In the genomic region with DNA sequence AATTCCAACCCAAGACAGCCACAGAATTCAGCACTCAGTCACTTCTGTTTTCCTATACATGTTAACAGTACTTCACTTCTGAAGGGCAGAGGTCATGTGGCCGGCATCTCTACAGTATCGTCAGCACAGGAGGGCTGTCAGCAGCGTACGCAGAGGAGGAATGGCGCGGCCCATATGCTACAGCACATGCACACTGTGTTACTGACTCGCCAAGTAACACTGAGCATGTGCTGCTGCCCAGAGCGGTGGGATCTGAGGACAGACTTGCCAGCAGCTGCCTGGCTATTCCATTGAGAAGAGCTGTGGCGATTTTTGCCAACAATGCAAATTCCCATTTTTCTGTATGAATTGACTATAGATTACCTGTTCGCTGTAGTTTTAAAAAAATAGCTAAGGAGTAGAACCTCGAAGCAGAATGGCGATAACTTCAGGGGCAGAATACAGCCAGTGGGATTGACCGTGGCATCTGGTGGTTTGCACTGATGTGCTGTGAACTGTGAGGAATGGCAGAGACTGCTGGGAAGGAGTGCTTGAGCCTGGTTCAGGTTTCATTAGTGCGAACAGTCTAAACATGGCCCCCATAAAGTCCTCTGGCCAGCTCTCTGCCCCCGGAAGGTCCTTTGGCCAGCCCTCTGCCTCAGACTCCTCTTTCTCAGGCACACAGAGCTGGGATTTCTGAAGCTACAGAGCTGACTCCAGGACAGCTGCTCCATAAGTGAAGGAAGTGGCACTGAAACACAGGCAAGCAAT, we compare ENCODE assay signal across 11 mouse cellular contexts.
DNase-seq lines count a peak whose midpoint lies in the region; ATAC-seq and TF ChIP-seq lines count a peak whose summit lies in the region.
"Had no signal": no experiment of that assay in that cellular context is flagged by ENCODE, and none has a peak within 500 bp of the region (broad histone marks: within the 10 kb centered on the region; RNA-seq: fewer than 3 reads in every experiment).

No protein-coding gene starts in this region.

- ATAC-seq in hindbrain, postnatal 0 days: peak; percentile 67; the same call in 1 of the 2 replicates
- no peak for ATAC-seq in hindbrain, embryonic 11.5 days (ENCODE audit: low FRiP score)
- no peak for ATAC-seq in midbrain, embryonic 11.5 days (ENCODE audit: low FRiP score)
- ATAC-seq: intestine, embryonic 16.5 days had no signal

- no peak for TF ChIP-seq CTCF in hindbrain, postnatal 0 days (IDR thresholded peaks at IDR 0.05; ENCODE audit: low read depth)
- TF ChIP-seq CTCF in brain, embryonic 14.5 days (IDR thresholded peaks at IDR 0.05; ENCODE audit: borderline replicate concordance, extremely low read depth, insufficient read depth, insufficient read length): no peak

- no peaks in the 10 kb centered on the region for H3K27me3 ChIP-seq in hindbrain, postnatal 0 days (ENCODE audit: insufficient read depth, low read length)
- no peaks in the 10 kb centered on the region for H3K27me3 ChIP-seq in hindbrain, embryonic 11.5 days (ENCODE audit: control insufficient read depth, insufficient read depth, low read length)
- H3K27me3 ChIP-seq in midbrain, embryonic 11.5 days (ENCODE audit: control insufficient read depth, insufficient read depth, low read length): no peaks in the 10 kb centered on the region

- peak; percentile 49 to 51 for DNase-seq in cerebellum, adult 18-20 months
- DNase-seq in cerebellum, adult 9-10 months: no peak
- peak; percentile 52 for DNase-seq in hindbrain, postnatal 0 days (ENCODE audit: low spot score)
- no peak for DNase-seq in hindbrain, embryonic 11.5 days (ENCODE audit: low spot score)
- peak; percentile 59 for DNase-seq in brain, embryonic 14.5 days (ENCODE audit: low read depth)
- peak; percentile 27 to 34 for DNase-seq in layer of hippocampus, postnatal 36 days
- no peak for DNase-seq in midbrain, embryonic 11.5 days (ENCODE audit: low spot score, missing footprints)
- DNase-seq in spleen, postnatal 14 days (ENCODE audit: low spot score in 2 of 2): no peak
- DNase-seq: heart, postnatal 14 days; lung, adult 2 months had no signal

- H3K9me3 ChIP-seq in hindbrain, postnatal 0 days (ENCODE audit: low read length): no peaks in the 10 kb centered on the region
- H3K9me3 ChIP-seq in hindbrain, embryonic 11.5 days (ENCODE audit: control insufficient read depth, low read length): no peaks in the 10 kb centered on the region
- no peaks in the 10 kb centered on the region for H3K9me3 ChIP-seq in midbrain, embryonic 11.5 days (ENCODE audit: control insufficient read depth, low read length)

- H3K36me3 ChIP-seq in hindbrain, postnatal 0 days (ENCODE audit: insufficient read depth, low read length): no peaks in the 10 kb centered on the region
- H3K36me3 ChIP-seq in hindbrain, embryonic 11.5 days (ENCODE audit: control insufficient read depth, insufficient read depth, low read length): no peaks in the 10 kb centered on the region
- no peaks in the 10 kb centered on the region for H3K36me3 ChIP-seq in midbrain, embryonic 11.5 days (ENCODE audit: control insufficient read depth, insufficient read depth, low read length)

- H3K27ac ChIP-seq in hindbrain, postnatal 0 days: no peak overlapping the region
- no peak overlapping the region for H3K27ac ChIP-seq in hindbrain, embryonic 11.5 days (ENCODE audit: low read depth, low read length)
- H3K27ac ChIP-seq in midbrain, embryonic 11.5 days (ENCODE audit: low read depth, low read length): no peak overlapping the region

- WGBS in hindbrain, postnatal 0 days: 64% methylated on average over 15 of the region's 15 CpGs
- 75% methylated on average over 15 of the region's 15 CpGs for WGBS in hindbrain, embryonic 11.5 days
- 85% methylated on average over 15 of the region's 15 CpGs for WGBS in midbrain, embryonic 11.5 days

- no peak overlapping the region for H3K9ac ChIP-seq in hindbrain, postnatal 0 days (replicated peaks; ENCODE audit: low read length)
- no peak overlapping the region for H3K9ac ChIP-seq in hindbrain, embryonic 11.5 days (ENCODE audit: low read depth, low read length)
- no peak overlapping the region for H3K9ac ChIP-seq in midbrain, embryonic 11.5 days (ENCODE audit: low read length)

- H3K4me3 ChIP-seq in hindbrain, postnatal 0 days (ENCODE audit: low read length): no peak overlapping the region
- H3K4me3 ChIP-seq in hindbrain, embryonic 11.5 days (ENCODE audit: low read depth, low read length): no peak overlapping the region
- no peak overlapping the region for H3K4me3 ChIP-seq in midbrain, embryonic 11.5 days (ENCODE audit: low read depth, low read length)

- TF ChIP-seq POLR2A in brain, embryonic 14.5 days (IDR thresholded peaks at IDR 0.05; ENCODE audit: borderline replicate concordance, extremely low read depth, insufficient read depth, insufficient read length, poor library complexity, severe bottlenecking): no peak

- no peak overlapping the region for H3K4me2 ChIP-seq in hindbrain, postnatal 0 days (ENCODE audit: low read depth, low read length)
- no peak overlapping the region for H3K4me2 ChIP-seq in hindbrain, embryonic 11.5 days (replicated peaks; ENCODE audit: low read depth, low read length)
- no peak overlapping the region for H3K4me2 ChIP-seq in midbrain, embryonic 11.5 days

- H3K4me1 ChIP-seq in hindbrain, postnatal 0 days (ENCODE audit: insufficient read depth, low read length): no peaks in the 10 kb centered on the region; the same call in 1 of the 2 replicates
- no peaks in the 10 kb centered on the region for H3K4me1 ChIP-seq in hindbrain, embryonic 11.5 days (replicated peaks; ENCODE audit: control insufficient read depth, insufficient read depth, low read length)
- peaks cover 7% of the 10 kb centered on the region for H3K4me1 ChIP-seq in midbrain, embryonic 11.5 days (ENCODE audit: control insufficient read depth, insufficient read depth, low read length)

Comparison
In these comparisons a context has a peak if more than half of its experiments do, and no peak if none do; other contexts are left out.
1. DNase-seq: peak in cerebellum, adult 18-20 months (2 of 2), hindbrain, postnatal 0 days (single experiment), brain, embryonic 14.5 days (single experiment) and layer of hippocampus, postnatal 36 days (2 of 2); none in cerebellum, adult 9-10 months (single experiment), hindbrain, embryonic 11.5 days (single experiment), midbrain, embryonic 11.5 days (single experiment) and spleen, postnatal 14 days (0 of 2).